Mouse (Mus musculus) kidney, postnatal 4 days (tissue): Measurements from ENCODE around the gene Nfia.

ENCODE experiments used
- DNase-seq, 2 experiments: peaks; one replicate each; pipeline ENCODE4 v3.0.0; 2021; ENCODE audit warnings: mixed read lengths in 2 of 2

Gene Nfia

GRCm38 (mm10) chr4:98107936-98108675 is 335.6 kb downstream of the Nfia start:
- DNase-seq: no peak

- DNase-seq: peak in 1 of 2 experiments; percentile 50
Measured at GRCm38 (mm10) chr4:98108676-98109016, 336.1 kb downstream of the Nfia start.

- DNase-seq: peak; percentile 86 to 89
Measured at GRCm38 (mm10) chr4:98109064-98109463, 336.5 kb downstream of the Nfia start.

GRCm38 (mm10) chr4:98109911-98110310 is 337.4 kb downstream of the Nfia start:
- DNase-seq: no peak

- DNase-seq: no peak
Measured at GRCm38 (mm10) chr4:98113289-98114024, 340.9 kb downstream of the Nfia start.

- DNase-seq: no peak
Measured at GRCm38 (mm10) chr4:98114966-98115365, 342.4 kb downstream of the Nfia start.

GRCm38 (mm10) chr4:98115401-98115800 is 342.9 kb downstream of the Nfia start:
- no peak for DNase-seq

- no peak for DNase-seq
Measured at GRCm38 (mm10) chr4:98116046-98116445, 343.5 kb downstream of the Nfia start.

GRCm38 (mm10) chr4:98118126-98118525 is 345.6 kb downstream of the Nfia start:
- DNase-seq: no peak

- no peak for DNase-seq
Measured at GRCm38 (mm10) chr4:98118761-98119675, 346.5 kb downstream of the Nfia start.

- DNase-seq: no peak
Measured at GRCm38 (mm10) chr4:98119949-98120531, 347.5 kb downstream of the Nfia start.

- DNase-seq: no peak
Measured at GRCm38 (mm10) chr4:98120706-98121340, 348.3 kb downstream of the Nfia start.

GRCm38 (mm10) chr4:98126003-98126677 is 353.6 kb downstream of the Nfia start:
- DNase-seq: no peak

GRCm38 (mm10) chr4:98130798-98131197 is 358.3 kb downstream of the Nfia start:
- no peak for DNase-seq

- no peak for DNase-seq
Measured at GRCm38 (mm10) chr4:98134027-98134426, 361.5 kb downstream of the Nfia start.

- no peak for DNase-seq
Measured at GRCm38 (mm10) chr4:98136072-98136471, 363.5 kb downstream of the Nfia start.

- DNase-seq: peak in 1 of 2 experiments; percentile 15
Measured at GRCm38 (mm10) chr4:98142879-98143436, 370.4 kb downstream of the Nfia start.

GRCm38 (mm10) chr4:98150576-98150975 is 378.0 kb downstream of the Nfia start:
- DNase-seq: no peak

- DNase-seq: no peak
Measured at GRCm38 (mm10) chr4:98157921-98158320, 385.4 kb downstream of the Nfia start.

GRCm38 (mm10) chr4:98166379-98166778 is 393.8 kb downstream of the Nfia start:
- DNase-seq: no peak
